Mouse (Mus musculus) heart, postnatal 0 days (tissue): Measurements from ENCODE around the gene Grcc10.

ENCODE experiments used
- CTCF ChIP-seq: IDR thresholded peaks from 2 replicates; pipeline ENCODE4 v1.5.1; 2016; ENCODE audit warnings: antibody characterized with exemption, control low read depth, low read depth
- EP300 ChIP-seq: IDR thresholded peaks from 2 replicates; pipeline ENCODE4 v1.6.1; 2016; ENCODE audit warnings: antibody characterized with exemption, low read depth

GRCm38 (mm10) chr6:124782436-124782835, 41.3 kb upstream of the Grcc10 start:
- TF ChIP-seq CTCF (no peak), EP300 (no peak)
